Mouse (Mus musculus): ENCODE measurements around the gene Gm10271. TPM values are rescaled to one million over a fixed set of nuclear protein-coding genes. Genes with fewer than 3 reads are reported as not detected.

Gene Gm10271
- polyA plus RNA-seq, 1 experiment from 2014 or later: not detected

DNA sequence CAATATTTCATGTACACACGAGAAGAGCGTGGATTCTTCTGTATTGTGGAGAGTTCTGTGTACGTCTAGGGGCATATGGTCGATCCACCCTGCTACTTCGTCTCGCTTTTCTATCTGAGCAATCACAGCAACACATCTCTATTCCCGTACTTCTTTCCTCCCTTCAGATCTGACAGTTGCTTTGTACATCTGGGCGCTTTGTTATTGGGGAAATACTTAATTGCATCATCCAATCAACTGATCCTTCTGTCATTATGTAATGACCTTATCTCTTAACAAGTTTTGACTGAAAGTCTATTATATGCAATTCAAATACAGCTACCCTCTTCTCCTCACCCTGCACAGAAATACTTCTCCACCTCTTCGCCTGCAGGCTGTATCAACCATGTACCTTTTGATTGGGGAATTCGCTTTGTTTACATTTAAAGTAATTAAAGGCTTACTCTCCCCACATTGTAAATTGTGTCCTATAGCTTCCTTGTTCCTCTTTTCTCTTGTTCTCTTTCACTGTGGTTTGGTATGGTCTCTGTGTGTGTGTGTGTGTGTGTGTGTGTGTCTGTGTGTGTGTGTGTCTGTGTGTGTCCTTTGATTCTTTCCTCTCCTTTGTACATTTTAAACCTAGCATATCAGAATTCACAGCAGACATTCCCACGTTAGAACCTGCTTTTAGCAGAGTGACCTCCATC, 45.8 kb downstream of the Gm10271 start:
- no peak for ATAC-seq
- H3K4me2 ChIP-seq: no peak overlapping the region
- WGBS: 87% methylated on average over 11 of the region's 11 CpGs
- no peaks in the 10 kb centered on the region for H3K27me3 ChIP-seq
- no peak overlapping the region for H3K4me3 ChIP-seq
- H3K9me3 ChIP-seq (replicated peaks): no peaks in the 10 kb centered on the region
- H3K4me1 ChIP-seq: no peaks in the 10 kb centered on the region
- peaks cover 52% of the 10 kb centered on the region for H3K36me3 ChIP-seq (ENCODE audit: poor library complexity, severe bottlenecking)
- H3K27ac ChIP-seq: no peak overlapping the region
- H3K9ac ChIP-seq: no peak overlapping the region

DNA sequence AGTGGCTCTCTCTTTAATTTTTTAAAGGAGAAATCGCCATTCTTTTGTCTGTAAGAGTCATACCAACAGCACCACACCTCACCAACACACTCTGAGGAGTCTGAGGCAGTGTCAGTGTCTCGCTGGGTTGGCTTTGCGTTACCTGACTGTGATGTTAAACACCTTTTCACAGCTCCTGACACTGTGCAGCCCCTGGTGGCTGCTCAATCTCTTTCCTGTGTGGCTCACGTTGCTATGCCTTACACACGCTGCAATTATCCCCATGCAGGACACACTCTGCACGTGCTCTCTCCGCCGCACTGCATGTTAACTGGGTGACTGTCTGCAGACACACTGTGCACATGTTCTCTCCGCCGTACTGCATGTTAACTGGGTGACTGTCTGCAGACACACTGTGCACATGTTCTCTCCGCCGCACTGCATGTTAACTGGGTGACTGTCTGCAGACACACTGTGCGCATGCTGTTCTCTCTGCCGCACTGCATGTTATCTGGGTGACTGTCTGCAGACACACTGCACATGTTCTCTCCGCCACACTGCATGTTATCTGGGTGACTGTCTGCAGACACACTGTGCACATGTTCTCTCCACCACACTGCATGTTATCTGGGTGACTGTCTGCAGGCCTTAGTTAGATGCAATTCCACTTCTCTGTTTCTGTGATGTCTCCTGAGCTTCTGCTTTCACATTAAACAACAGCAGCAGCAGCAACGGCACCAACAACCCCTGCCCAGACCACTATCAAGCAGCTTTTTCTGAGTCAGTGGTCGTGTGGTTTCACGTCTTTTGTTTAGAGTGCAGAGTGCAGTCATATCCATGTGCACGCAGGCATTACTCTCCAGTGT, 48.5 kb downstream of the Gm10271 start:
- Histone ChIP-seq H3K36me3 (ENCODE audit: poor library complexity, severe bottlenecking) (peaks cover 54% of the 10 kb centered on the region), H3K9ac (no peak overlapping the region), H3K27ac (no peak overlapping the region), H3K4me1 (no peaks in the 10 kb centered on the region), H3K4me2 (no peak overlapping the region), H3K9me3 (replicated peaks) (no peaks in the 10 kb centered on the region), H3K27me3 (no peaks in the 10 kb centered on the region), H3K4me3 (no peak overlapping the region)
- ATAC-seq: no peak
- 95% methylated on average over 19 of the region's 19 CpGs for WGBS

DNA sequence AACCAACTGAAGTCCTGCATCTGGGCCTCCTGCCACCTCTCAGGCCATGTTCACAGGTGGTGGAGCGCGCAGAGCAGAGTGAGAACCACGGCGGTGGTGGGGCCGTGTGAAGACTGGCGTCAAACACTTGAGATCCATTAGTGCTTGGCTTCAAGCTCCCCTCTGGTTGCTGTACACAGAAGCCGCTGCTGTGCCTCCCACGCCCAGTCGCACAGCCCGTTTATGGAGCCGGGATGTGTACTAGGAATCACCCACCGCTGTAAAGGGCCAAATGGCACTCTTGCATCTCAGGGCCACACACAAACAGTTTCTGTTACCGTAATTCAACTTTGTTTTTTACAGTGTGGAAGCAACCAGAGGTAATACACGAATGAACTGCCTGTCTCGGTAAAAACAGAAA, 50.2 kb downstream of the Gm10271 start:
- H3K4me1 ChIP-seq: no peaks in the 10 kb centered on the region
- WGBS: 94% methylated on average over 15 of the region's 15 CpGs
- H3K36me3 ChIP-seq (ENCODE audit: poor library complexity, severe bottlenecking): peaks cover 47% of the 10 kb centered on the region
- no peak overlapping the region for H3K4me3 ChIP-seq
- no peak for ATAC-seq
- no peak overlapping the region for H3K9ac ChIP-seq
- no peaks in the 10 kb centered on the region for H3K27me3 ChIP-seq
- H3K9me3 ChIP-seq (replicated peaks): no peaks in the 10 kb centered on the region
- H3K27ac ChIP-seq: no peak overlapping the region
- H3K4me2 ChIP-seq: no peak overlapping the region

DNA sequence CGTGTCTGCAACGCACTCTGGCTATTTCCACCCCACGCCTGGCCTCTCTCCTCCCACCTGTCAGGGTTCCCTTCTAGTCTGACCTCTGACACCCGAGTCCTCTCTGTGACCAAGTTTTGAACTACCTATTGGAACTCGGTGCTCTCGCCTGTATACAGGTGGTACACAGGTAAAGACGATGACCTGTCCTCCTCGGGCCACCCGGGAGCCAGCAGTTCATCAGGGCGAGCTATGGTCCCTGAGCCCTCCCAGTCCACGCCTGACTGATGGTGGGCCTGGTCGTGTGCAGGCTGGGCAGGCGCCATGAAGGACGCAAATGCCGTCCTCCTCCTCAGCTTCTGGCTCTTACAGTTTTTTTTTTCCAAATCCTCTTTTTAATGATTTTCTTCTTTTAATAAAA, 51.0 kb downstream of the Gm10271 start:
- Histone ChIP-seq H3K4me3 (no peak overlapping the region), H3K9me3 (replicated peaks) (no peaks in the 10 kb centered on the region), H3K27ac (no peak overlapping the region), H3K4me2 (no peak overlapping the region), H3K36me3 (ENCODE audit: poor library complexity, severe bottlenecking) (peaks cover 47% of the 10 kb centered on the region), H3K27me3 (no peaks in the 10 kb centered on the region), H3K9ac (no peak overlapping the region), H3K4me1 (no peaks in the 10 kb centered on the region)
- 93% methylated on average over 15 of the region's 15 CpGs for WGBS
- no peak for ATAC-seq

DNA sequence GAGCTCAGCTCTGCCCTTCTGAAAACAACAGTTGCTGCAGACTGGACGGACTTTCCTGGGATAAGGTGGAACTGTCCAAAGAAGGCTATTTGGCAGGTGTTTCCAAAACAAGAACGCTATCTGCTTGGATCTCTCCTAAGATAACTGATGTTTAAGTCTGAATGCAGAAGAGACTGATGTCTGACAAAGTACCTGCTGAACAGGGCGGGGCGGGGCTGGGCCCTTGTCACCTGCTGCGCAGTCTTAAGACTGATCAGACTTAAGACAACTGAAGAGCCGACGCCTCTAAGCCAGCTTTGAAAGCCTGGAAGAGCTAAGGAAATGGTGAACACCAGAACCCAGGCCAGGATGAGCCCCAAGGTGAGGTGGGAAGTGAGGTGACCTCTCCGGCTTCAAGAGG, 51.8 kb downstream of the Gm10271 start:
- H3K27ac ChIP-seq: no peak overlapping the region
- H3K36me3 ChIP-seq (ENCODE audit: poor library complexity, severe bottlenecking): peaks cover 50% of the 10 kb centered on the region
- ATAC-seq: no peak

DNA sequence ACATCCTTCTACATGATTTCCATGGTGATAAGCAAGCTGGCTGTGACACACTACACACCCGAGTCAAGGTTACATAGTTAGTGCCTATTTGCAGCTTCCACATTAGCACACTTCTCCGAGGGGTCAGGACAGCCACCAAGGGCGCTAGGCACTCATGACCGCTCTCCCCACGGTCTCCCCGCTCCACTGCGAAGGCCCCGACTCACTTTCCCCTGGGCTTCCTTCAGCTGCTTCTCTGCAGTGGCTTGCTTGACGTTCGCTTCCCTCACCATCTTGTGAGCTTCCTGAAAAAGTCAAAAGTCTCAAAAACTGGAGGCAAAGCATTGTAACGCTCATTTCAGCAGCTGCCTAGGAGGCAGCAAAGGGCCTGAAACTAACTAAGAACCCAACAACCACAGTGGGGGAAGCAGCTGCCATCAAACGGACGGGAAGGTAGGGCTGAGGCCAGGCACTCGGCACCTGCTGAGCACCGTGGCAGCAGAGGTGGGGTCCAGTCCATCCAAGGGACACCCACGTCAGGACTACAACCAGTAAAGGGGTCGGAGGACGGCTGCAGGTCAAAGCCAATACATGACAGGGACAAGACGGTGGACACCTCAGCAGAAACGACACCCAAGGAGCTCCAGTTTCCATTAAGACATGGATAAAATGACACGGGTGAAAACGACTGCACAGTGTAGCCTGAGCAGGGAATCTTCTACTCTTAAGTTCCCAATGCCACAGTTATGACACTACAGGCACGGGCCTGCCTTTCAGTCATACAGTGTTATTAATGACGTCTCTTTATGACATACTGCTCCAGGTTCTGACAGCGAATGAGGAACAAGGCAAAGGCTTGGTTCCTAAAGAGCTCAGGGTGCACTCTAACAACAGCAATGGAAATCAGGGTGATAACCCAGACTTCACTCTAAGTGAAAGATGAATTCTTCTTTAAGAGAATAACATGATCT, 52.8 kb downstream of the Gm10271 start:
- H3K9me3 ChIP-seq (replicated peaks): no peaks in the 10 kb centered on the region
- H3K27ac ChIP-seq: no peak overlapping the region
- H3K4me1 ChIP-seq: no peaks in the 10 kb centered on the region
- no peak overlapping the region for H3K9ac ChIP-seq
- no peak overlapping the region for H3K4me2 ChIP-seq
- peaks cover 50% of the 10 kb centered on the region for H3K36me3 ChIP-seq (ENCODE audit: poor library complexity, severe bottlenecking)
- ATAC-seq: no peak
- H3K27me3 ChIP-seq: no peaks in the 10 kb centered on the region
- H3K4me3 ChIP-seq: no peak overlapping the region
- 91% methylated on average over 25 of the region's 25 CpGs for WGBS

More for the DNA sequence above, 51.8 kb downstream of the Gm10271 start:
- Histone ChIP-seq H3K4me2 (no peak overlapping the region), H3K4me1 (no peaks in the 10 kb centered on the region), H3K9ac (no peak overlapping the region), H3K4me3 (no peak overlapping the region), H3K27me3 (no peaks in the 10 kb centered on the region), H3K9me3 (replicated peaks) (no peaks in the 10 kb centered on the region)
- 96% methylated on average over 8 of the region's 8 CpGs for WGBS

DNA sequence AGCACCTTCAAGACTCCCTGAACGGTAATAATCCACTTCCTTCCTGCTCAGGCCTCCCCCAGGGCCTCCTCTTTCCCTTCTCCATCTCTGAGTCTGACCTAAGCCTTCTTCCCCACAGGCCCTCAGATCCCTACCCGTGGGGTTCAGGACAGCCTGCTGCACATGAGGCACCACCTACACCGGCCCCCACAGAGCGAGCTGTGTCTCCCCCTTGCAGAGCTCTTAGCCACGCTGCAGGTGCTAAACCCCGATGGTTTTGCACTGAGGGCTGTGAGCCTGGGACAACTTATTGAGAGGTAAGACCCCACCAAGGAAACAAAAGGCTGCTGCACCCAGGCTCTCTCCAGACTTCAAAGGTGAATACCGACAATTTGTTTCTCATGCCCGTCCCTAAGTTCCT, 55.8 kb downstream of the Gm10271 start:
- no peaks in the 10 kb centered on the region for H3K27me3 ChIP-seq
- no peak overlapping the region for H3K4me2 ChIP-seq
- WGBS: 84% methylated on average over 8 of the region's 8 CpGs
- no peaks in the 10 kb centered on the region for H3K4me1 ChIP-seq
- peaks cover 56% of the 10 kb centered on the region for H3K36me3 ChIP-seq (ENCODE audit: poor library complexity, severe bottlenecking)
- no peak for ATAC-seq
- H3K9me3 ChIP-seq (replicated peaks): no peaks in the 10 kb centered on the region
- H3K4me3 ChIP-seq: no peak overlapping the region
- no peak overlapping the region for H3K9ac ChIP-seq
- no peak overlapping the region for H3K27ac ChIP-seq

DNA sequence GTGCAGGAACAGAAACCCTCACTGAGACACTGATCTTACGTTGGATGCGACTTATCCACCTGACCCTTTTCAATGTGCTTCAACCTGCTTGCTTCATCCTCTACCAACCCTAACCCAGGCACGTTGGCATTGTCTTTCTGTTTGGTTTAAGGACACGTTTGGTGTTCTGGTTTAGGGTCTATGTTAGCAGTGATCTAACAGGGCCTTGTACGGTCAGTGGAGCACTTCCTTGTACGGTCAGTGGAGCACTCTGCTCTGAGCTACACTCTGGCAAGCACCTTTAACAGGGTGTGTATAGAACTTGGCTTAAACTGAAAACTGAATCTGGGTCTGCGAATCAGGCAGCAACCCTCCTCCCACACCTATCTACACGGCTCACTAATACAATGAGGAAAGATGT, 57.1 kb downstream of the Gm10271 start:
- Histone ChIP-seq H3K4me2 (no peak overlapping the region), H3K4me3 (no peak overlapping the region), H3K9me3 (replicated peaks) (no peaks in the 10 kb centered on the region), H3K9ac (no peak overlapping the region), H3K27ac (no peak overlapping the region), H3K36me3 (ENCODE audit: poor library complexity, severe bottlenecking) (peaks cover 61% of the 10 kb centered on the region), H3K27me3 (no peaks in the 10 kb centered on the region), H3K4me1 (no peaks in the 10 kb centered on the region)
- 96% methylated on average over 8 of the region's 8 CpGs for WGBS
- ATAC-seq: no peak

DNA sequence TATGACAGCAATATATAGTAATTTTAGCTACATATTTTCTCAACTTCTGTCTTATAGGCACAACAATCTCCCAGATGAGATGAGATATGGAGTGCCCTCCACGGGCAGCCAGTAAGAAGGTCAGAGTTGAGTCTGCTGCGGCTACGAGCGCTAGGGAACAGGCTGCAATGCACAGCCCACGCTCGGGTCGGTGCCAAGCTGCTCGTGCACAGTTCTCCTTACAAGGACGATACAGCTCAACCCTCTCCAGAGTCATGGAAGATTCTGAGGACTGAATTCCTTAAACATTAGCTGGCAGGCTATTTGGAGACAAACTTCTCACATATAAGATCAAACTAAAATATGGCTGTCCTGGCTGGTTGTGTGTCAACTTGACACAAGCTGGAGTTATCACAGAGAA, 57.8 kb downstream of the Gm10271 start:
- no peak for ATAC-seq
- H3K4me3 ChIP-seq: no peak overlapping the region
- no peak overlapping the region for H3K9ac ChIP-seq
- WGBS: 98% methylated on average over 9 of the region's 9 CpGs
- no peaks in the 10 kb centered on the region for H3K9me3 ChIP-seq (replicated peaks)
- H3K27ac ChIP-seq: no peak overlapping the region
- no peaks in the 10 kb centered on the region for H3K27me3 ChIP-seq
- H3K36me3 ChIP-seq (ENCODE audit: poor library complexity, severe bottlenecking): peaks cover 68% of the 10 kb centered on the region
- H3K4me1 ChIP-seq: no peaks in the 10 kb centered on the region
- no peak overlapping the region for H3K4me2 ChIP-seq

DNA sequence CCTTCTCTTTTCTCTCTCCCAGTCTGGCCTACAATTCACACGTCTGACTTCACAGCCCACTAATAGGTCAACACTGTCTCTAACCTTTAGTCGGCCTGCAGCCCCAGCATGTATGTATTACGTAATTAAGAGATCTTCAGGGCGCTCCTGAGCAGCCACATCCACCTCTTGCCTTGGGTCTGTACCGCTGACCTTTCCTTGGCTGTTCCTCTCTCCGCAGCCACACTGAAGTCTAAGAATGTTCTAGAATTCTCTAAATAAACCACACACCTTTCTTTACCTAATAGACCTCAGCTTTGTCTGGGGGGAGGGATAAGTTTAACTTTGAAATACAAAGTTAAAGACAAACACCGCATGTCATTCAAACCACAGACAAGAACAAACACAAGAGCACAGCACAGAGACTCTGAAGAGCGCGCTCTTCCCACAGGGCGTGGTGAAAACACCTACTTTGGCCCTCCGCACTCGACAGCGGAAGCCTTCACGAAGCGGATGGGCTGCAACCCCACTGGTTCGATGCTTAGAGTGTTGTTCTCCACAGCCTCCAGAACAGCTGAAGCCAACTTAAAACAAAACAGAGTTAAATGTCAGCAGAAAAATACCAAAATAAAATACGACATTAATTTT, 58.6 kb downstream of the Gm10271 start:
- Histone ChIP-seq H3K4me1 (no peaks in the 10 kb centered on the region), H3K27ac (no peak overlapping the region), H3K36me3 (ENCODE audit: poor library complexity, severe bottlenecking) (peaks cover 74% of the 10 kb centered on the region), H3K9ac (no peak overlapping the region), H3K27me3 (no peaks in the 10 kb centered on the region), H3K9me3 (replicated peaks) (no peaks in the 10 kb centered on the region), H3K4me3 (no peak overlapping the region), H3K4me2 (no peak overlapping the region)
- ATAC-seq: no peak
- WGBS: 96% methylated on average over 17 of the region's 17 CpGs

DNA sequence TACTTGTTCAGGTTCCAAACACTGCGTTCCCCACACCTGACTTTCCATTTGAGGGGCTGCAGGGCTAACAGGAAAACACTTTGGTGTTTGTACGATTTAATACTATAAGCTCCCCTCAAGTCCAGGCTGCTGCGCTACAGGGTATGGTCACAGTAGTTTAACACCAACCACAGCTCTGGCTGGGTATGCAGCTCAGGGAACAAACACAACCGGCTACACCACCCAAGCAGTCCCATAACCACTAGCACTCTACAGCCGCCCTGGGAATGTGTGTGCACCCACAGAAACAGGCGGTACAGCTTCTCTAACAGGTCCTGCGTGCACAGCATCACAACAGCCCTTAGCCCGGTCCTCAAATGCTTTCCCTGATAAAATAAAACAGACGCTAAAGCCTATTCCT, 59.6 kb downstream of the Gm10271 start:
- H3K27ac ChIP-seq: no peak overlapping the region
- no peak overlapping the region for H3K4me2 ChIP-seq
- H3K36me3 ChIP-seq (ENCODE audit: poor library complexity, severe bottlenecking): peaks cover 77% of the 10 kb centered on the region
- no peaks in the 10 kb centered on the region for H3K4me1 ChIP-seq
- no peak for ATAC-seq
- no peaks in the 10 kb centered on the region for H3K9me3 ChIP-seq (replicated peaks)
- no peak overlapping the region for H3K4me3 ChIP-seq
- no peaks in the 10 kb centered on the region for H3K27me3 ChIP-seq
- H3K9ac ChIP-seq: no peak overlapping the region
- WGBS: 93% methylated on average over 9 of the region's 9 CpGs

Measured in forebrain, embryonic 13.5 days (tissue).